Mouse (Mus musculus): ENCODE results near the gene Cryl1.

DNA sequence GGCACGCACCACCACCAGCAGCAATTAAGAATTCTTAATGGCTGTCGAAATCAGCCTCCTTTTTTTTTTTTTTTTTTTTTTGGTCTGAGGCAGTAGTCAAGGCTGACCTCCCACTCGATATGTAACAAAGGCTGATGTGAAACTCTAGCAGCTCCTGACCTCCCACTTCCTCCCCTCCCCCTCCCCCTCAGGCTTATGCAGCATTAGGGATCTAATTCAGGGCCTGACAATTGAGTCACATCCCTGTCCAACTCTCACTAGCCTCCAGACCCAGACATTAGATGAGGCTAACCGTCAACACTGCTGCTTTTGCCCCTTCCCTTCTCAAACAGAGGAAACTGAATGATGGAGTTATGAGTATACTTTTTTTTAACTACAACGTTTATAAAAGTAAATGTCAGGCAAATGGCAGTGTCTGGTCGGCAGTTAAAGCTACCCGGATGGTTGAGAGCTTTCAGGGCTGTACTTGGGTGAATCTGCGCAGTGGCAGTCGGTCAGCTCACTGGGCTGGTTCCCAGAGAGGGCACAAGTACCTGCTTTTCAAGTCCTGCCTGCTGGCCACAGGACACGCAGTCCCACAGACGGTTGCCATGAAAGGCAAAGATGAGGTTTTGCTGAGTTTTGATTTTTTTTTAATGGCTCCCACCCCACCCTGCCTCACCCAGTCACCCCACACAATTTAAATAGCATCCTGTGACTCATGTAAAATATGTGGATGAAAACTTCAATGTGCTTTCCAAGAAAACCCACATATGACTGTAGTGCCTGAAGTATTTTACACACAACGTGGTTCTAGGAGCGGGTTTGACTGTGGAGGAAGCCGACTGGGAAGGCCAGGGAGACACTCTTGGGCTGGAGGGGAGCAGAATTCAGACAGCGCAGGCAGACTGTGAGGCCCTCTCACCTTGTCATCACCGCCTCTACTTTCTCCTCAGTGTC, 81.4 kb downstream of the Cryl1 start:
- no peak for TF ChIP-seq CTCF (IDR thresholded peaks at IDR 0.05; ENCODE audit: low read depth, low read length)
- no peak for TF ChIP-seq GATA1 (IDR thresholded peaks at IDR 0.05; ENCODE audit: borderline replicate concordance, low read length)
- TF ChIP-seq POLR2AphosphoS5 (IDR thresholded peaks at IDR 0.05; ENCODE audit: insufficient replicate concordance, low read depth, low read length), result no peak
- no peak for TF ChIP-seq GATA2 (IDR thresholded peaks at IDR 0.05; ENCODE audit: borderline replicate concordance, low read depth, low read length)

Data from G1E (cell line).